Mouse (Mus musculus) mature B cell (primary cell): Measurements from ENCODE around the gene Dgkb.

Source experiments
- in situ Hi-C: fragments of 300-500 bp; cut with MboI; formaldehyde crosslinking; loops from 2 replicates; pipeline ENCODE4 v1.14.3; 2019

The Dgkb gene

DNA sequence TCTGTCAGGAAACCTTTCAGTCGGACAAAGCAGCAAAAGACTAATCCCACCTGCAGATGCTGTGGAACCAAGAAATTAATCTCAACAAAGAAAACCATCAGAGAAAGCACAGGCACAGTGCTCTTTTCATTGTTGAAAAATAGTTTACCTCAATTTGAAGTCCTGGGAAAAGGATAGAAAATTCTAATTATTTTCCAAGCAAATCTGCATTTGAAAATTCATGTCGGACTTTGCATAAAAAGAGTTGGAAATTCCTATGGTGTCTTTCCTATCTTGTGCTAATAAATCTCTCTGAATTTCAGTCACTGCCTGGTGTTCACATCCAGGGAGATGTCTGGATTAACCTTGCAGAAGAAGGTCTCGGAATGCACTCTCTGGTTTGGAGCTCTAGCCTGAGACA, at the start of gene Dgkb:
Dgkb (plus strand) TSS at position 301 of the 400 bp plus-strand sequence.
- in situ Hi-C loops, result no loop called here

DNA sequence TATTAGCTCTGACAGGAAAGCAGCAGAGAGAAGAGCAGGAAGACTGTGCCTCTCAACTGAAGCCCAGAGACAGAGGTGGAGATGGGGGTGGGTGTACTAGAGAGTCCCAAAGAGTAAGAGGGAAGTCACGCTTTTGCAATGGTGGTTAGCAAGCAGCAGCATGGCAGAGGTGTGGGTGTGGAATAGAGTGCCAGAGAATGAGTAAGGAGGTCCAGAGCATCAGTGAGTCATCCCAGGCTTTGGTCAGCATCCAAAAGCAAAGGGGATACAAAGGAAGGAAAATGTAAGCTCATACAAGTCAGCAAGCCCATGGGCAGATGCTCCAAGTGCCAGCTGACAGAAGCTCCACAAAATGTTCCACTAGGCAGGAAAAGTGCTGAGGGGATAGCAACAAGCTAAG, 47.7 kb upstream of the Dgkb start:
- in situ Hi-C loops, result no loop called here

DNA sequence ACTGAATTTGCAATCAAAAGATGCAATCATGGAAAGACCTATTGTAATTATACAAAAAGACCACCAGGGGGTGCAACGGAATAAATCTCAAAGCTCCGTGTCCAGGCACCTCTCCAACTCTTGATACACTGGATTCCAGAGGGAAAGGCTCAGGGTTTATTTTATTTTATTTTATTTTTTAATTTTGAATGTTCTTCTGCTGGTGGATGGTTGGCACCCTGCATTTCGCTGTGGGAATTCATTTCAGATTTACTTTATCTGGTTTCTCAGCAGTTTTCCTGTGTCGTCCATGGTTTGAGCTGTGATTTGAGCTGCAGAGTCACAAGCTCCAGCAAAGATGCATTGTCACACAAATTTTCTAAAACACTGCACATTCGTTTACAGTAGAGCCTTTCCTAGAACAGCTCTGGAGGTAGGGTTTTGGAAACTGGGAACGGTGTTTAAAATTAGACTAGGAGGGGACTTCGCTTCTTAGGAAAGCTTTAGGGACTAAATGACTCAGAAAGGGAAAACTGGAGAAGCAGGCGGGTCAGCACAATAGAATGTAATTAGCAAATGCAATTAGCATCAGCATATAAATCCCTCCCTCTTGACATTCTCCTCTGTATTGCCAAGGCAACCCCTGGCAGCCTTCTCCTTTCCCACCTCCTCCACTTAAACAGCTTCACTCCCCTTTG, 43.7 kb upstream of the Dgkb start:
- in situ Hi-C loops, result no loop called here

DNA sequence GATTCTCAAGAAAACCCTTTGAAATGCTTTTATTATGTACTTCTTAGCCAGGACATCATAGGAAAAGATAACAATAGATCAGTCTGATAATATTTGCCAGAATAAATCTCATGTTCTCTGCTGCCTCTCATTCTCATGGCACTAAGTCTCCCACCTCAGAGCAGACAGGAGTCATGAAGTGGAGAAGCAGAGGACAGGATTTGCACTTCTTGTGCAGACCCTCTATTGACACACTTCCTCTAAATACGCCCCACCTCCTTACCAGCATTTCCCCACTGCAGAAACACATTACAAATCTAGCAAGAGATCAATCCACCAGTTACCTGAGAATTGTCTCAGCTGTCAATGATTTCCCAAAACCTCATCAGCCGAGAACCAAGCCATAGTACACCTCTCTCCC, 42.9 kb upstream of the Dgkb start:
- in situ Hi-C loops, result no loop called here

DNA sequence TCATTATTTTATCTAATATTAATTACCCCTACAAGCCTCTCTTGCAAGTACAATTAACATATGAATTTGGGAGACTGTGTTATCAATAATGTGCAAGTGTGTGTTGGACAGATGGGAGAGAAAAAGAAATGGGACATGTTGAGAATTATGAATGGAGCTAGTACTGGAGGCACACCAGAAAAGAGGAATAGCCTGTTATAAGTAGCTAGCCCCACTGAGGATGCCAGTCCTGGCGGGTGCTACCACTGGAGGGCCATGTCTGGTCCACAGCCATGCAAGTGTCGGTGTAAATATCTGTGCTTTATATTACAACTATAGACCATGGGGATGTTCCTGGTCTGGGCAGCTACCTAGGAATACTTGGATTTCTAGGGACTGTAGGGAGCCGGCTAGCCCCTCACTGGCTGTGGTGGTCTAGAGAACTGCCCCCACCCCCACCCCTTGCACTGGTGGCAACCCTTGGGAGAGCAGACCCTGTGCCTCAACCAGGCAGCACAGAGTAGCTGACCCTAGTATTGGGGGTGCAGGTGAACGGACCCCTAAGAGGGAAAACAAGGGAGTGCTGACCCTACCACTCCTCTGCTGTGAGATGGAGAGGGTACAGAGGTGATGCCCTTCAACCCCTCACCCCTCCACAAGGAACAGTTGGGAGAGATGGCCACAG, 21.1 kb upstream of the Dgkb start:
- in situ Hi-C loops, result no loop called here

DNA sequence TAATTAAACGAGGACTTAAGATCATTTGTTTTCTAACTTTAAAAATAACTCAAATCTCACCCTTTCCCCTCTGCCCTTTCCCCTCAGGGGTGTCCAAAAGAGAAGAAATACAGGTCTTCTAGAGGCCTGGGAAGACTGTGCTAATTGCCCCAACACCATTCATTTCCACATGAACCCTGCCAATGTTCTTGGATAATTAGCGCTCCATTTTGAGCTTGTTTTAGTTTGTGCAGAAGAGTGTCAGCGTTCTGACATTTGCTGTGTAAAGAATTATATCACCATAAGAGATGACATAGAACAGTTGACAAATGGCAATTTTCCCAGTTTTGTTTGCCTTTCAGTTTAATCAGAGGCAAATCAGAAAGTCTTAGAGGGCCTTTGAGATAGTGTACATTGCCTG, 3.4 kb upstream of the Dgkb start:
- in situ Hi-C loops, result no loop called here

DNA sequence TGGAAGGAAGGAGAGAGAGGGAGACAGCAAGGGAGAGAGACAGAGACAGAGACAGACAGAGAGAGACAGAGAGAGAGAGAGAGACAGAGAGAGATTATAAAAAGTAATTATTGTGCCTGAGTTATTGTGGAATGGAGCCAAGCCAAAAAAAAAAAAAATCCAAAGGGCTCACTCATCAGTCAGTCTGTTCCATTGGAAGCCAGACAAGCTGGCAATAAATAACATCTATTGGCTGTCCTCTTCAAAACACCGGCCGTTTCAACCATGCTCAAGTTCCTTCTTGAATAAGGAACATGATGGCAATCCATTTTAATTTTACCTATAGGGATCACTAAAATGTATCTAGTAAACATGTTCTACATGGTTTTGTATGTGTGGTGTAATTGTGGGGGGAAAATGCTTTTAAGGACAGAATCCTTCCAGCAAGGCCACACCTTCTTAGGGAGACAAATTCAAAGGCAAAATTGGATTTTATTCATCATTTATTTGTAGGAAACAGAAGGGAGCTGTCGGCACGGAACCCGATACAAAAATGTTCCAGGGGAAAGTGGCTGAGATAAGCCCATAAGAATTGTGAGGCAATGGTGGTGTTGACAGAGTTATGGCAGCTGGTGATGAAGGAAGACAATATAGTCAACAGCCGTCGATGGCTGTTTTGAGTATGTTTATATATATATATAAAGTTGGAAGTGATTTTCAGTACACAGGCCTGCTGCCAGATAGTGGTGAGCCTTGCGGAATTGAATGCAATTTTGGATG, 3.7 kb downstream of the Dgkb start:
- in situ Hi-C loops, result no loop called here

DNA sequence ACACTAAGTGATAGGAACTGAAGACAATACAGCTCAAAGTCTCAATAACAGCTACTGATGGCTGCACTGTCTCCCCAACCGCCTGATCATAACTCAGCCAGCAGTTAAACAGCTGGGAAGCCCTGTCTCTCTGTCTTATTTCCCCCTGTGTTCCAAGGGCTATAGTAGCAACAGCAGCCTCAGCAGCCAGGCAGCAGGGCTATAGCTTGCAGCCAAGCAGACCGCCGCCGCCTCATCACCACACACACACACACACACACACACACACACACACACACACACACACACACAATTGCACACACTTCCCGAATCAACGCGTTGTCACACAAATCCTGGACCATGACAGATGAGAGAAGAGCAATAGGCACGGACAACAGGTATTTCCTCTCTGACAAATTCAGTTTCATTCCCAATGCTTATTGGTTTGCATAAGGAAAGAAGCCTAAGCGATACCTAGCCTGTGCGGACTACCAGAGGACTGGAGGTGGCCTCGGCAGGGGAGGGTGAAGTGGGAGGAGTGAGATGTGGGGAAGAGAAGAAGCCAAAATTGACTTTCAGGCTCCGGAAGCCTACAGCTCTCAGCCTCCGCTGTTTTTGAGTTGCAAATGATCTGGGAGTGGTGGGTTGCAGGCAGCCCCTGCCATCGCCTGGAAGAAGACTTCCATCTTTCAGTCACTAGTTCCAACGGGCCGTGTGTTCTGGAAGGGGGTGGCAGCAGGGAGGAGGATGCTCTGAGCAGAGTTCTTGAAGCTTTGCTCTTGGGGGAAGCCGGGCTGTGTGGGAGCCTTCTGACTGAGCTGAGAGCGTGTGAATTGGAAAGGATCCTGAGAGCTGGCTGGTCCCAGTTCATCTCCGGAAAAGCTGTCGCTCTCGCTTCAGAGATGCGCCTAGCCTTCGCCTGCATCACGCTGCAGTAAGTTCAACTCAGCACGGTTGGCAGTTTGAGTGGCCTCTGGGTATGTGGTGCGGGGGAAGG, 62.8 kb downstream of the Dgkb start:
- in situ Hi-C loops, result no loop called here

DNA sequence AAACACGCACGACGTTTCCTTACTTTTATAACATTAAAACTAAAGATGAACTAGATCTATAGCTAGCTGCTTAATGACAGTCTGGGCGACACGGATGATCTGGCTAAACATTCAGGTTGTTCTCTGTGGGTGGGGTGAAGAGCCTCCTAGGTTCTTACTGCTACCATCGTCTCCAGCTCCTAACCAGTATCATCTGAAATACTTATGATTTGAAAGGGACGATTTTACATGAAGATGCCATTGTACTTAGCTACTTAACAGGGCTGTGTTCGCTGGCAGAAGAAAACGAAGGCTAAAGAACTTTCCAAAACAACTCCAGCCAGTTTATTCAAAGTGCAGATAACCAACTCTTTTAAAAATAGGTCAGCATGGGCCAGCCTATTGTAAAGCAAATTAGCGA, 63.9 kb downstream of the Dgkb start:
- in situ Hi-C loops, result no loop called here

DNA sequence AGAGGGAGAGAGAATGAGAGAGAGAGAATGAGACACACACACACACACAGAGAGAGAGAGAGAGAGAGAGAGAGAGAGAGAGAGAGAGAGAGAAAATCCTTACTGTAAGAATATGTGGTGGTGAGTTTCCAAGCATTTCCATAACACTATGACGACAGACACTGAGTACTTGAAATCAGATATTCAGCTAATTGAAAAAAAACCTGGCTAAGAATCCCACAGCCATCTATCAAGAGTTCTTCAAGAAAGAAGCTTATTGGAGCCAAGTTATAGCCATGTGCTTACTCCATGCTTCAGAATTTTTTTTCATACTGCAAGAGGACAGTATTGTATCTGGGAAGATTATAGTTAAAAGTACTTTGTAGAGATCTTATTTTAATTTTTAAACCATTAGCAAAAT, 65.3 kb downstream of the Dgkb start:
- in situ Hi-C loops, result no loop called here

DNA sequence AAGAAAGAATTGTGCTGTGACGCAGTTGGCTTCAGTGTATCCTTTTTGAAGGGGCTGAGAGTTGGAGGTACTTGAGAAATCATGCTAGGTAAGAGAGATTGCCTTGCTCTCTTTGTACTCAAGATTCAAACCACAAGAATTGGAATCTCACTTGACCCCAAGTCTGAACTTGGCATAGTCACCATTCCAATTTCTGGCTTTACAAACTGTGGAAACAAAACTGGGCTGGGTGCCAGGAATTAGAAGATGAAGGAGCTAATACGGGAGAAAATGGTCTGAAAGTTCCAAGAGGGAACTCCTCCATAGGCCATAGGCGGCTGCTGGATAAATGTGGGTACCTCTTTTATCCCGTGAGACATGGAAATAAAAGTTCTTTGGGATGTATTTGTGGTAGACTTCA, 66.3 kb downstream of the Dgkb start:
- in situ Hi-C loops, result no loop called here

DNA sequence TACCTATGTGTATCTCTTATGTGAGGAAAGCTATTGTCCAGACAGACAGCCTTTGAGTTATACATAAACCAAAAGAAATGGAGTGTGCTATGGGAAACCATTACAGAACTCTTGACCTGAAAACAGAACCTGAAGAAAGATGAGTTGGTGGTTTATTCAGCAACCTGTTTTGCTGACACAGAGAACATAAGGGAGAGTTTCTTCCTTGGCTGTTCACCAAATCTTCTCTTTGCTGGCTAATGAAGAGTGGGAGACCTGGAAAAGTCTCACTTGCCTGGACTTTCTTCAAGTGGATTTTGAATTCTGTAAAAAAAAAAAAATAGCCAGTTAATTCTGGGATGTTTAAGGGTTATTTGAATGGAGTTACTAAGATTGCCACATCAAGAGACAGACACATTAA, 71.1 kb downstream of the Dgkb start:
- in situ Hi-C loops, result no loop called here

DNA sequence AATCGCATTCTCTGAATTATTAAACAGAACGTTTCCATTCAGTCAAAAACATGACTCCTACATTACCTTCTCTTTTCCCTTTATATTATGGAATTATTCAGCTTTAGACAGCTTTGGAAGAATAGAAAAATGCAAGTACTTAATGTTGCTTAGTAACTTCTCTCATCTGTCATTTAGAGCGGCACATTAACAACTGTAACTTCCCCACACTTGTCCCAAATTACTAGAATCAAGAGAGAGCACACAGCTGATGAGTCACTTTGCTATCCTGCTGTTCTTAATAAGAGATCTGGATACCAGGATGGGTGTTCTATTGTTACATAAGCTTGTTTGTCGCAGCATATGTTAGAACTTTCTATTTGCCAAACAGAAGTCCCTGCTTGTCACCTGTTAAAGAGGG, 71.9 kb downstream of the Dgkb start:
- in situ Hi-C loops, result no loop called here

DNA sequence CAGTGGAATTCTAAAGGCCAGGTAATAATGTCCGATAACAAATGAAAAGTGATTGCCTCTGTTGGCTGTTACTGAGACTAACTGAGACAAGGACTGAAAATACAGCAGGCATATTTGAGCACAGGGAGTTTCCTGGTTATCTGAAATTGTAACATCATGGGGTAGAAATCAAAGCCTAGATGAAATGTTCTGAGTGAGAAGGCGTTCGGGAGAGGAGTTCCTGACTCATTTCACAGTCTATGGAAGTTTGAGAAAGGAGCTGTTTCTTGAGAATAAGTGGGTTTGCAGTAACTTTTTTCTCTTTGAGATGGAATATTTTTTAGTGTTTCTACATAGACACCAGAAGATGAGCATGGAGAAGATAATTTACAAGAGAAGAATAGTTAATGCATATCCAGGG, 73.8 kb downstream of the Dgkb start:
- in situ Hi-C loops, result no loop called here

DNA sequence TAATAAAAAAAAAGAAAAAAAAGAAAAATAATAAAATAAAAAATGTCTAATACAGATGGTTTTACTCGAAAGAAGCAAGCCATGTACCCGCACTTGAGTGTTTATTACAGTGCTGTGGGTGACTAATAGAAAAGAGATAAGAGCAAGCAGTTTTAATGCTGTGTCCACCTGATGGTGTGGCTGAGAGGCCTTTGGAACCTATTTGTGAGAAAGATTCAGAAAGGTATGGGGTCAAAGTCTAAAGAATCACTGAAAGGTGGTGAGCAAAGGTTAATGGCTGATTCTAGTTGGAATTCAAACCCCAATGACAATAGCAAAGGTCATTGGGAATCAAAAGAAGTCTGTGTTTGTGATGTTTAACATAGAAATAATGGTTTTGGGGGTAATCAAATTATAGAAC, 124.6 kb downstream of the Dgkb start:
- in situ Hi-C loops, result no loop called here

DNA sequence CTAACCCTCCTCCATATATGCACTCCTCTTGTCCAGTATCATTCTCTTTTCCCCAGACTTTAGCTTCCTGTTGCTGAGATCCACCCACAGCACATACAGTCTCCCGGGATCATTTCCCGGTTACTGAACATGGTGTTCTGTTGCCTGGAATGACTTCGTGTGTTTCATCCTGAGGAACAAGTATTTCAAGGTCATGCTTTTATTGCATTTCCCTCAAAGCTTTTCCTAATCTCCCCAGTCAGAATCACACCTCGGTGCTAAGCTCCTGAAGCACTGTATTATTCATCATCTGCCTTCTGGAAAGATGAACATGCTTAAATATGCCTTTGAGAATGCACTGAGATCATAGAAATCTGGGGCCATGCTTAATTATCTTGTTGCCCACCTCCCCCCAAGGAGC, 138.7 kb downstream of the Dgkb start:
- in situ Hi-C loops, result no loop called here

DNA sequence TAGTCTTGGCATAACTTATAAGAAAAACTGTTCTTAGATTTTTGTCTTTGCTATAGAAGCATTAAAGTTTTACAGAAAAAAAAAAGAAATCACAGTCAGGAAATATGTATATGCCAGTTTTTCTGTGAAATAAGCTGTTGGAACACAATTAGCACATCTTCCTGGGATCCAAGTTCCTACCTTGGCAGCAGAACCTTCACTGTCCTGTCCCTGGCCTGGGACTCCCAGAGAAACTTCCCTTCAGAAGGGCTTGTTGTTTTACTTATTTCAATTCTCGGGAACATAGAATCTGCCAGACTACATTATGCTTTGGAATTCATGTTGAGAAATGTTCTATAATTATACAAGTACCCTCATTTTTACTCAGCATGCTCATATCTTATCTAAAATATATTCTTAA, 154.0 kb downstream of the Dgkb start:
- in situ Hi-C loops, result no loop called here

DNA sequence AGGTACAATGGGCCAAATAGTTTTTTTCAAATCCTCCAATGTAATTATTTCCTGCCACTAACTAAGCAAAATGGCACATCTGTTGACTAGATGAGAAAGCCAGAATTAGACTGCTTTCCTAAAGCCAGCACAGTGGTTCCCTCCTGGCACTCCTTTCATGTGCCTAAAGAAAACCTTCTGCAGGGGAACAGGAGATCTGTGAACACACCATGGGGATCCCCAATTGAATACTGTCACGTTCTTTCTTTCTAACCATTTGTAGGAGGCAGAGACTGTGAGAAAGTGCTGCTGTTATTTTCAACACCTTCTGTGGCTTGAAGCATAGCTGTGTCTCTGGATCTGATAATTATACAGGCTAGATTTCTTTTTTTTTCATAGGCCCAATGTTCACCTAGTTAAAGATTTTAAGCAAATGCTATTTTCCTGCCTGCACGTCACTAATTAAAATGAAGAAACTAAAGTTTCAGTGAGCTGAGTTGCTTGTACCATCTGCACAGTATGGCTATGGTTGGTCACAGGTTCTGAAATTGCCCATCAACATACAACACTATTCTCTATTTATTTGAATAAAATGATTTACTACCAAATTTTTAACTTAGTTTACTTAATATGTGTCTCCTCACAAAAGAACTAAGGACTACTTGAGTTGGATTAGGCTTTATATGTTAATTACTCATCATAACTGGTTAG, 161.1 kb downstream of the Dgkb start:
- in situ Hi-C loops, result no loop called here

DNA sequence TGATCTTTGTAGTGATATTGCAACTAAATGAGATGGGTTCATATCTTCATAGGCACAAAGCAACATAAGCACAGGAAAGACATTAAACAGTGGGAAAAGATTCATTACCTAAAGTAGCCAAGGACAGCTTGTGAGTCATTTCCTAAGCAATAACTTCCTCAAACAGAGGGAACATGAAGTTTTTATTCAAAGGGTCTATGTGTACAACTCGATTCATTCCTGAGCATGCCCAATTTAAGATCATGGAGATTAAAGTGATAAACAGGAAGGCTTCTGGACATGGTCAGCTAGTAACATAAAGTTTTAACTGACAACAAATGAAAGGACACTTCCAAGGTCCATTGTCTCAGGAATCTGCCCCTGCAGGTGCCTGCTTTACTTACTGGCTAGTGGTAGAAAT, 167.8 kb downstream of the Dgkb start:
- in situ Hi-C loops, result no loop called here

DNA sequence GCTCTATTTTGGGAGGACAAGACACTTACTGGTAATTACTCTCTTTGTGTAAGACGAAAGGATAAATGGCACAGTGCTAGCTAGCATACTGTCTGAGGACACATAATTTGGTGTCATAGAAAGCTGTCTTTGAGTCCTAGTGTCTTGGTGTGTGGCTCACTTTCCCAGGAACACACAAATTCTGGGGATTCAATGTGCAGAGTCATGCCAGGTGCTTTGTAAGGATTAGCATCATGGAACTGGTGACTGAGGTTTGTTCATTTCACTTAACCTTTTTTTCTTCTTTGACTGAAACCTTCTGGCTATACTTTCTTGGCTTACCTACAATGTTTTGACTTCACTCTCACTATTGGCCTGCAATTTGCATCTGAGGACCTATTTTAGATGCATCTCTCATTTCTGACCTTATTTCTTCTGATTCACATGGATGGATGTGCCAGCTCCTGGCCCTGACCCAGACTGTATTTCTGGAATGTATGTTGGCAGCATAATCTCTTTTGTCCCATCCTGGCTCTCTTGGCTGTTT, 170.6 kb downstream of the Dgkb start:
- in situ Hi-C loops, result no loop called here

DNA sequence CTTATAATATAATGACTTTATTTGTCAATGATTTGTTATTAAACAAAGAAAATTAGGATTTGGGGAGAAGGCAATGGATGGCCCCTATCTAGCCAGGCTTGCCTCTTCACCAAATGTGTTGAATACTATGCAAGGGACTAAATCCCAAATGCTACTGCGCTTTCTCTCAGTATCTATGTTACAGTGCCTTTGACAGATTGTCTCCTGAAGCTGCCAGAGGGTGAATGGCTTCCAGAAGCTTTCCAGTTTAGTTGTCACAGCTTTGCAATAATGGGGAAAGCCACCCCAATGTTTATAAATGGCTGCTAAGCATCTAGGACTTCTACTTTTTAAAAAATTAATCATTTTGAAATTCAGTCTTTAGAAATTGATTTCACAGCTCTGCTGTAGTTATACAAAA, 175.7 kb downstream of the Dgkb start:
- in situ Hi-C loops, result no loop called here
